Mouse (Mus musculus) CD4-positive, CD25-positive, alpha-beta regulatory T cell, adult 9 weeks (primary cell): ENCODE measurements around the gene Gm6358. TPM values are rescaled to one million over a fixed set of nuclear protein-coding genes. Genes with fewer than 3 reads are reported as not detected.

ENCODE experiments used
- polyA plus RNA-seq: library from polyadenylated mRNA; unstranded; fragments of 100-300 nt; shearing (Covaris generic); gene quantifications from one replicate; pipeline ENCODE4 v1.2.1, GENCODE M21; 2017

Gene Gm6358
- polyA plus RNA-seq = not detected

DNA sequence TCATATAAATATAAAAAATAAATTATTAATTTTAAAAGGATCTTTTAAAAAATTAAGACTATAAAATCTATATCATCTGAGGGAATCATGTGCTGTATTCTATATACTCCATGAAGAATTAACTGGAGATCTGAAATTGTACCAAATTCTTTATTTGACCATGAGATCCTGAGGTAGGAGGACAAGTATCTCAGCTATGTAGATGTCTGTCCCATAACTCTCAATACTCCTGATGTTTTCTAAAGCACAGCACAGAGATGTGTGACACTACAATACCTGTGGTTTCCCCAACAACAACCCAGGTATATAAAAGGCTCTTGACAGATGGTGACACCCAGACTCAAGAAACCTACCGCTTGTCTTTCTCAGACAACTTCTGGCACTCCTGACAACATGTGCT lies at the start of gene Gm6358:
TSS of gene Gm6358 (plus strand) at position 301 of the 400 bp plus-strand sequence.

GRCm38 (mm10) chr16:89150786-89151185 lies 10.1 kb downstream of the Gm6358 start, which contains the start of gene Gm10061:
Gene Gm10061 (plus strand): TSS chr16:89151086.

DNA sequence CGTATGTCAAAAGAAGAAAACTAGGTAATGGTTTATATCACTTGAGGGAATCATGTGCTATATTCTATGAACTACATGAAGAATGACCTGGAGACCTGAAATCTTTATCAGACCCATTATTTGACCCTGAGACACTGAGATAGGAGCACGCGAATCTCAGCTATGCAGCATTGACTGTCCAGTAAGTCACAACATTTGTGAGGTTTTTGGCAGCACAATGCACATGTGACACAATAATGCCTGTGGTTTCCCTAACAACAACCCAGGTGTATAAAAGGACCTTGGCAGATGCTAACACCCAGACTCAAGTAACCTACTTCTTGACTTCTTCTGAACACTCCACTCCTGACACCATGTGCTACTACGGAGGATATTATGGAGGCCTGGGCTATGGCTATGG lies 17.0 kb downstream of the Gm6358 start, which contains the start of gene Gm9789:
TSS of gene Gm9789 (plus strand) at position 301 of the 400 bp plus-strand sequence.

GRCm38 (mm10) chr16:89169190-89169589 lies 28.5 kb downstream of the Gm6358 start, which contains the start of gene Gm7735:
Gene Gm7735 (plus strand): TSS chr16:89169490.

DNA sequence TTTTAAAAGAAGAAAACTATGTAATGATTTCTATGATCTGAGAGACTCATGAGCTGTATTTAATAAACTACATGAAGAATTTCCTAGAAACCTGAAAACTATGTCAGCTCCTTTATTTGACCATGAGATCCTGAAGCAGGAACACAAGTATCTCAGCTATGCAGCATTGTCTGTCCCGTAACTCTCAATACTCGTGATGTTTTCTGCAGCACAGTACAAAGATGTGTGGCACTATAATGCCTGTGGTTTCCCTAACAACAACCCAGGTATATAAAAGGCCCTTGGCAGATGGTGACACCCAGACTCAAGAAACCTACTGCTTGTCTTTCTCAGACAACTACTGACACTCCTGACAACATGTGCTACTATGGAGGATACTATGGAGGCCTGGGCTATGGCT lies 33.8 kb downstream of the Gm6358 start, which contains the start of gene 1110057P08Rik:
TSS of gene 1110057P08Rik (plus strand) at position 301 of the 400 bp plus-strand sequence.

Other genes starting within 250 kb of the Gm6358 start
- gene Krtap19-5, start 244.4 kb upstream of the Gm6358 start, polyA plus RNA-seq = not detected
- gene Krtap19-9b, start 208.6 kb upstream of the Gm6358 start, polyA plus RNA-seq = not detected
- not detected for gene Krtap16-3, start 178.0 kb upstream of the Gm6358 start, polyA plus RNA-seq
- gene Krtap22-2, start 130.1 kb upstream of the Gm6358 start, polyA plus RNA-seq = not detected
- gene Gm10229, start 125.6 kb upstream of the Gm6358 start, polyA plus RNA-seq = not detected
- not detected for gene Krtap6-1, start 109.2 kb upstream of the Gm6358 start, polyA plus RNA-seq
- gene Gm10228, start 99.4 kb upstream of the Gm6358 start, polyA plus RNA-seq = not detected
- not detected for gene Krtap6-5, start 93.0 kb upstream of the Gm6358 start, polyA plus RNA-seq
- not detected for gene 1110025L11Rik, start 76.8 kb upstream of the Gm6358 start, polyA plus RNA-seq
- not detected for gene Krtap6-3, start 56.8 kb upstream of the Gm6358 start, polyA plus RNA-seq
- gene Gm10061, start 10.2 kb downstream of the Gm6358 start, polyA plus RNA-seq = not detected
- not detected for gene Gm9789, start 17.1 kb downstream of the Gm6358 start, polyA plus RNA-seq
- gene Gm7735, start 28.6 kb downstream of the Gm6358 start, polyA plus RNA-seq = not detected
- gene 1110057P08Rik, start 33.9 kb downstream of the Gm6358 start, polyA plus RNA-seq = not detected
- gene Krtap20-2, start 65.0 kb downstream of the Gm6358 start, polyA plus RNA-seq = not detected